Mouse (Mus musculus) left cerebral cortex, postnatal 14 days (tissue): Measurements from ENCODE around the gene Atp5h. TPM values are rescaled to one million over a fixed set of nuclear protein-coding genes. Genes with fewer than 3 reads are reported as not detected.
A peak's percentile ranks its signal among the peaks of the same experiment; 100 is the strongest.
"Not testable (repeated sequence)": the region's sequence is repeated elsewhere in the genome, so short reads cannot be mapped to it uniquely, and the experiment has no call there.

Source experiments
- DNase-seq, 2 experiments: peaks; one replicate each; pipeline ENCODE4 v3.0.0; 2021 to 2022; ENCODE audit warnings: low spot score in 2 of 2, mixed read lengths in 1 of 2
- intact Hi-C: fragments of 180-260 bp; cut with DNase I; formaldehyde crosslinking; loops from one replicate; pipeline ENCODE4 v1.15.1; 2025
- long read RNA-seq, 2 experiments: library from polyadenylated mRNA; stranded (forward); transcript quantifications; one replicate each; pipeline ENCODE4 v2.0.0; 2021
- total RNA-seq, 2 experiments: library from RNA; stranded (reverse); gene quantifications; 2 replicates each; pipeline ENCODE4 v1.2.3; 2021

Atp5h gene
- total RNA-seq: 100 to 1,000 TPM; 423 to 448 TPM
- long read RNA-seq, experiment 1, transcript Atp5h-201 (6 exons, 625 nt): major isoform, 173 of 206 reads
- long read RNA-seq, experiment 1, transcript Atp5h-208 (5 exons, 486 nt): minor isoform, 12 of 206 reads
- long read RNA-seq, experiment 1, partial matches to known transcripts: 3 of 206 reads
- long read RNA-seq, experiment 1, other reads (novel, unspliced or antisense): 12 of 206 reads
- long read RNA-seq, experiment 2, transcript Atp5h-204 (4 exons, 510 nt): minor isoform, 7 of 135 reads
- long read RNA-seq, experiment 2, transcript Atp5h-201 (6 exons, 625 nt): major isoform, 106 of 135 reads
- long read RNA-seq, experiment 2, partial matches to known transcripts: 0 of 135 reads
- long read RNA-seq, experiment 2, other reads (novel, unspliced or antisense): 16 of 135 reads

DNA sequence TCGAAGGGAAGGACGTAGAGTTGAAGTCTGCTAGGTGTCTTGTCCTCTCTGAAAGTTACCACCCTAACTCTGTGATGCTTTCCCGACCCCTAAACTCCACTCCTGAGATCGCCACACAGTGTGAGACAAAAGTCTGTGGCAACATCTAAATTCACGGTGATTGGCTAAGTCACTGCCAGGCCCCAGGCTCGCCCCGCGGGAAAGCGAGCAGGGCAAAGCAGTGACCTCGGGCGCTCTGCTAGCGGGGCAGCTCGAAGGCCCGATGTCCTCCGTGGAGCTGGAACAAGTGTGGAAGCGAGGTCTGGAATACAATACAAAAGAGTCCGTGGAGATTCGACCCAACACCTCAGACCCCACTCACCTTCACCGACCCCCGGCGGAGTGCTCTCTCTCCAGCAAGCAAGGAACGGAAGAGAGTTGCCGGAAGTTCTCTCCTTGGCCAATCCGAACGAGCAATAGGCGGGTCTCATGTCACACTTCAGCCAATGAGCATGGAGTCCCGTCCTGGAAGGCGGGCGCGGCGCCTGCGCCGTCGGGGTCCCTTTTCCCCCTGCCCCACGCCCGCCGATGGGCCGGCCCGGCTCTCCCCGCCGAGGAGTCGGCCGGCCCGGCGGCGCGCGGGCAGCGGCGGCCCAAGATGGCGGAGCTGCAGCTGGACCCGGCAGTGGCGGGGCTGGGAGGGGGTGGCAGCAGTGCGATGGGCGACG, at the start of gene Atp5h, which contains the start of gene Kctd2:
Gene Atp5h (minus strand): TSS at position 432 of the 707 bp plus-strand sequence.
Gene Kctd2 (plus strand): TSS at position 598 of the 707 bp plus-strand sequence.
- intact Hi-C loops: loop anchor here (2.0 kb wide), 1 partner anchor 55 kb away; the partner anchor contains the start of gene Armc7
- DNase-seq: peak; percentile 96 to 97

DNA sequence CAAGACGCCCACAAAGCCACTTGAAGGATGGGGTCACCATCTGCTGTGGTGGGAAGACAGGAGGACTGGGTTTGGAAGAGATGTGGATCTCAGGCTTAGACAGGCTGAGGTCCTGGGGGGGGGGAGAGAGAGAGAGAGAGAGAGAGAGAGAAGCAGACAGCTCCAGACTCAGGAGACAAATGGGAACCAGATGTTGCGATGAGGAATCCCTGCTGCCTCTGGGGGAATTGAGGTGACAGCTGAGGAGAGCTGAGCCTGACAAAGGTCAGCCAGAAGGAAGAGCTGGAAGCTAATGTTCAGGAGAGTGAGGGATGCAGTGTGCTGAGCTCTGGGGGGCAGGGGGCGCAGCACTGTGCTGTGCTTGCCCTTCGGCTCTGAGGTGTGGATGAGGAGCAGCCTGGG, 47.5 kb upstream of the Atp5h start:
- intact Hi-C loops: no loop called here
- no peak for DNase-seq

DNA sequence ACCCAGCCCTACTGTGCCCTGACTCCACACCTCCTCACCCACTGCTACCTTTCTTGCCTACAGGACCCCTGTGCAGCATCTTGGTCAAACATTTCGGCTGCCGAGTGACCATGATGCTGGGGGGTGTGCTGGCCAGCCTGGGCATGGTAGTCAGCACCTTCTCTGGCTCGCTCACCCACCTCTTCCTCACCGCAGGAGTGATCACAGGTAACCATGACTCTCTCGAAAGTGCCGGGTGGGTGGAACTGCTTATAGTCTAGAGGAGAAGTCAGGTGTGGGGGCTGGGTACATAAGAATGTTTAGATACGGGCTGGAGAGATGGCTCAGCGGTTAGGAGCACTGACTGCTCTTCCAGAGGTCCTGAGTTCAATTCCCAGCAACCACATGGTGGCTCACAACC, 45.1 kb upstream of the Atp5h start:
- no peak for DNase-seq
- intact Hi-C loops: no loop called here

DNA sequence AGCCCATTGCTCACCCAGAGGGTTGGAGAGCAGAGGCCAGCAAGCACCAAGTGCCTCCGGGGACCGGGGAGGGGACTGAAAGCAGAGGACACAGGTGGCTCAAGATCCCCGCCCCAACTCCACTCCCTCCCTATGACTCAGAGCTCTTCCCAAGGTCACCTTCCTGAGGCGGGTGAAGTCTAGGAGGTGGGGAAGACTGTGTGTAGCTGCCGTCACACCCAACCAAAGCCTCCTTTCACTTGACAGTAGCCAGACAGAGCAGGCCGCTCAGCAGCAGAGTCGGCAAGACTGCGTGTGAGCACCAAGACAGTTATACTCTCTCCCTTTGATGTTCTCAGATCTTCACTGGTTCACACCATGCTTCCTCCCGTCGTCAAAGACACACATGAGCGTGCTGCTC, 43.6 kb upstream of the Atp5h start:
- DNase-seq: no peak
- intact Hi-C loops: no loop called here

DNA sequence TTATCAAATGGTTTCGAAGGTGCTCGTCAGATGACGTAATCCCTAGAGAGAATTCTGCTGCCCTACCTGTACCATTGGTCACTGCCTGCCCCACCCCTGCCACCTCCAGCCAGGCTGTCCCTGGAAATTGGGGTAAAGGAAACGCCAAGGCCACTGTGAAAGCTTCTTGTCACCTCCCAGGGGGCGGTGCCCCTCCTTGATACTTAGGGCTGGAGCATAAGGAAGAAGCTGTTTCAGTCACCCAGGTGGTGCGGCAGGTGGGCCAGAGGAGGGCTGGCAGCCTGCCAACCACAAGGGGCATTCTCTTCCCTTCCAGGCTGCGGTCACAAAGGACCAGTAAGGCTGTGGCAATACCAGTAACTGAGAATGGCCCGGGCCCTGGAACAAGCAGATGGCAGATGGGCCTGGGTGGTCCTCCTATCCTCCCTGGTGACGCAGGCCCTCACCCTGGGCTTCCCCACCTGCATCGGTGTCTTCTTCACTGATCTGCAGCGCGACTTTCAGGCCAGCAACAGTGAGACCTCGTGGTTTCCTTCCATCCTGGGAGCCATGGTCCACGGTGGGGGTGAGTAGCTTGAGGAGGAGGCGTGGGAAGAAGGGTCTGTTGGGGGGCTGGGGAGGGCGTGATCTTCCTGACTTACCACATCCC, 42.6 kb upstream of the Atp5h start, which contains the start of gene Slc16a5:
Gene Slc16a5 (plus strand): TSS at position 232 of the 649 bp plus-strand sequence.
- no peak for DNase-seq
- intact Hi-C loops: no loop called here

DNA sequence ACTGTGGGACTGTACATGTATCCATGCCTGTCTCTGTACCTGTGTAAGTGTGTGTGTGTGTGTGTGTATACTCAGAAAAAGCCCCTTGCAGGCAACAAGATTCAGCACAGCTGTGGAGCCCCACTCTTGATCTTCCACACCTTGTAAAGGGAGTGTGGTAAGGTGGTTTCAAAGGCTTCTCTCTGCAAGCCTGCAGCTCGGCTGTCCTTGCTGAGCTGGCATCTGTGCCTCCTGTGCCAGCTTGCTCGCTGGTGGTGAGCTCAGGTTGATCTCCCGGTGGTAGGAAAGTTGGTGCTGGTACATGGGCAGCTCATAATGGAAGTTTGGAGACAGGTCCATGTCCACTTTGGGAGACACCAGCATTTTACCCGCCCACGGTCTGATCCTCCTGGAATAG, 42.1 kb upstream of the Atp5h start:
- intact Hi-C loops: no loop called here
- no peak for DNase-seq

DNA sequence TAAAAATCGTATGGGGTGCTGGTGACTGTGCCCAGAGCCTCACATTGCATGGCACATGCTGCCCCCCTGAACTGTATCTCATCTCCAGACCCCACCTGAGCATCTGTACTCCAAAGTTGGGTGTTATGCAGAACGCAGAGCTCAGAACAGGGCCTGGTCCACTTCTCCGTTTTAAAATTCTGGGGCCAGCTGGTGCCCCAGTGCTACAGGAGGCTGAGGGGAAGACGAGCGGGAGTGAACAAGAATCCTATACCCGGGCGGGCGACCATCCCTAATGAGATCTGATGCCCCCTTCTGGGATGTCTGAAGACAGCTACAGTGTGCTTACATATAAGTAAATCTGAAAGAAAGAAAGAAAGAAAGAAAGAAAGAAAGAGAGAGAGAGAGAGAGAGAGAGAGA, 41.2 kb upstream of the Atp5h start:
- intact Hi-C loops: no loop called here
- no peak for DNase-seq

DNA sequence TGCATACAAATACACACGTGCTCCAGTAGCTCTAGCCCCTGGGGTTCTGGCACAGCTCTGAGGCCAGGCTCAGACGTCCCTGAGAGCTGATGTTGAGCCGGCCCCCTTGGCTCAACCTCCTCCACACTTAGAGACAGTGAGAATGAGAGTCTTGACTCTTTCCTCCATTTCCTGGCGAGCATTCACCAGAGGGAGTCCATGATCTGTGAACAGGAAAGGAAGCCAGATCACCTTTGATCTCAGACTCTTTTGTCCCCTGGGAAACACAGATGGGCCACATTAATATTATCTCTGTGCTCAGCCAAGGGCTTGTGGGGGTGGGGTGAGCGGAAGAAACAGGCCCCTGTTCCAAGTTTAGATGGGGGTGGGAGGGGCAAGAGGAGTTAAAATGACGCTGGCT, 37.6 kb upstream of the Atp5h start:
- intact Hi-C loops: no loop called here
- no peak for DNase-seq

DNA sequence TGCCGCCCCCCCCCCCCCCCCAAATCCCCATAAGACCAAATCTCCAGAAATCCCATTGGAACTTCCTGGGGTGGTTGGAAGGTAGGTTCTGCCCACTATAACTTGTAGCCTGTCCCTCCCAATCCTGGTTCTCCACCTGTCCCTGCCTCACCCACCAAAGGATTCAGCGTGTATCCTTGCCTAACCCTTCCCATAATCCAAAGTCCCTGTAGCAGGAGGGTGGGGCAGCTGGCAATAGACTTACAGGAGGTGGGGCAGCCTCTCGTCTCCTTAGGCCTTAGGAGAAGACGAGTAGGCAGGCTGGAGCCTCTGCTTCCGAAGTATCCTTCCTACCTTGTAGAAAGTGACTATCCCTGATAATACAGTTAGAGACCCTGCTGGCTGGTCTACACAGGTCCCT, 36.4 kb upstream of the Atp5h start:
- intact Hi-C loops: no loop called here

DNA sequence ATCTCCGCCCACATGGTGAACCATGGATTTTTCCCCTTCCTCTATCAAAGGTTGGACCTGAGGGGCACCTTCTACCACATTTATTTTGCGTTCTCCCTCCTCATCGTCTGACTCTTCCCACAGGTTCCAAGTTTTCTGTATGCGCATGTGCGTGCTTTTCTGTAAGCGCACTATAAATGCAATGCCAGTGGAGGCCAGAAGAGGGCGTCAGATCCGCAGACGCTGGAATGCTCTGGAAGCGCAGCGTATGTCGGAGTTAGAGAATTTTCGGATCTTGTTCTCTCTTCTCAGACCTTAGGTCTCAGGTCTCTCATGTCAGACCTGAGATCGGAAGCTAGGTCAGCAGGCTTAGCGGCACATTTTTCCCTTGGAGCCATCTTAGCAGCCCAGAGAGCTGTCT, 35.9 kb upstream of the Atp5h start:
- DNase-seq: no peak
- intact Hi-C loops: no loop called here

More for the DNA sequence above, 36.4 kb upstream of the Atp5h start:
- no peak for DNase-seq

DNA sequence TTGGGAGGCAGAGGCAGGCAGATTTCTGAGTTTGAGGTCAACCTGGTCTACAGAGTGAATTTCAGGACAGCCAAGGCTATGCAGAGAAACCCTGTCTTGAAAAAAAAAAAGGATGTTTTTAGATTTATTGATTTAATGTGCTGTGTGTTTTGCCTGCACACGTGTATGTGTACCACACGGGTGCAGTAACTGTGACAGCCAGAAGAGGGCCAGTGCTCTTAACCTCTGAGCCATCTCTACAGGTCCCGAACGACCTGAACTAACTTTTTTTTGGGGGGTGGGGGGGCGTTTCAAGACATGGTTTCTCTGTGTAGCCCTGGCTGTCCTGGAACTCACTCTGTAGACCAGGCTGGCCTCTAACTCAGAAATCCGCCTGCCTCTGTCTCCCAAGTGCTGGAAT, 35.1 kb upstream of the Atp5h start:
- DNase-seq: not testable (repeated sequence)

DNA sequence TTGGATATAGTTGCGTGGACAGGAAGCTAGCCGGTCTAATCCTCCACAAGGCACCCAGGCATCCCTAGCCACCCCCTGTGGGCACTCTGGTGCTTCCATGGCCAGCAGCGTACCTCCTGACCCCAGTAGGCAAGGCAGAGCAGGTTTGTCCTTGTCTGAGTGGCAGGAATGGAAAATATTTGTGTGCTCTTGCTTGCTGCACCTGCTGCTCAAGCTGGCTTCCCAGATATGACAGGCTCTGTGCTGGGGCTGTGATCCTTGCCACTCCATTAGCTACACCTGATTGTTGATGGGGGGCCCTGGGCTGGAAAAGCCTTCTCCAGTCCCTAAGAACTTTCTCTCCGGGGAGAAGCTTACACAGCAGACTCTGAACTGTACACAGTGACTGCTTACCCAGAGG, 33.5 kb upstream of the Atp5h start:
- intact Hi-C loops: no loop called here
- DNase-seq: no peak

More for the DNA sequence above, 35.1 kb upstream of the Atp5h start:
- intact Hi-C loops: not testable (repeated sequence)

DNA sequence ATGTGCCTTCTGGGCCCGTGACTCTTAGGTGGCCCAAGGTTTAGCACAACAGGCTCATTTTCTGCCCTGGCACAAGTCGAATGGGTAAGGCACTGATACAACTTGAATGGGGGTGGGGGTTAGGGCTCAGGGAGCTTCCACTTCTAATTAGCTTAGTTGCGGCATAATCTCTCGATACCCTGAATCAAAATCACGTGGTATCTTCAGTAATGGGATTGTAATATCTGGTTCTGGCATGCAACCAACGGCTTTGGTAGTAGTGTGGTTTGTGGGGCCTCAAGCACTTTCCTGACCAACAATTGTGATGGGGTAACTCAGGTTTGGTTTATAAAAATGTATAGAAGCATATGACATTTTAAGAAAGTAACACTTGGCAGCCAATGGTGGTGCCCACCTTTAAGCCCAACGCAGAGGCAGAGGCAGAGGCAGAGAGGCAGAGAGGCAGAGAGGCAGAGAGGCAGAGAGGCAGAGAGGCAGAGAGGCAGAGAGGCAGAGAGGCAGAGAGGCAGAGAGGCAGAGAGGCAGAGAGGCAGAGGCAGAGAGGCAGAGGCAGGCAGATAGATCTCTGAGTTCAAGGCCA, 32.6 kb upstream of the Atp5h start:
- DNase-seq: no peak
- intact Hi-C loops: no loop called here

DNA sequence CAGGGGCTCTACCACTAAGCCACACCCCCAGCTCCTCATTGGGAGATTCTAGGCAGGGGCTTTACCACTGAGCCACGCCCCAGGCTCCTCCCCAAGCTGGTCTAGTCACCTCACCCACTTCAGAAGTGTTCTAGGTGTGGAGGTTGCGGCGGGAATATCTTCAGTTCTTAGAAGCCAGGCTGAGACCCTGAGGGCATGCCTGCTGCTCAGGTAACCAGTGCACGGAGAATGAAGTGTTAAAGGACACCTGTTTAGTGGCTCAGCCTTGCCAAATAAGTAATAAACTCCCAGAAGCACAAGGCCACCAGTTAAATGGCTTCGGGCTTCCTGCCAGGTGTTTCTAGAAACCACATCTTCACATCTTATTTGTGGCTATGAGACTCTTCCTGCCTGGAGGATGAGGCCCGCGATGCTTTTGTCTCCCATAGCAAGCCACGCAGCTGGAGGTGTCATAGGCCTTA, 32.0 kb upstream of the Atp5h start:
- no peak for DNase-seq
- intact Hi-C loops: no loop called here

DNA sequence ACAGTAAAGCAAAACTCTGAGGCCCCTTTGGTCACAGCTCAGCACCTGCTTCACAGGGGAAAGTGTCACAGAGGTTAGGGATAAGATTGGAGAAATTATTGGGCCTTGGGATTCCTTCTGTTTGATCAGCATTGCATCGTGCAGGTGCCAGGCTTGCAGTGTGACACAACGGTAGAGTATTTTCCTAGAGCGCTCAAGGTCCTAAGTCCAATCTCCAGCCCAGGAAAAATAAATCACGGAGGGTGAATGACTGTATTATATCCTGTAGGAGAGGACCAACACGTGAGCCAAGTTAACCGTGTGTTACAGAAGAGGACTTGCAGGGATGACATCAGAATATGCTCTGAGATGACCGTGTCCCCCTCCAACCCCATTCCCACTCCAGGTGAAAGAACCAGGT, 30.4 kb upstream of the Atp5h start:
- DNase-seq: no peak
- intact Hi-C loops: no loop called here

DNA sequence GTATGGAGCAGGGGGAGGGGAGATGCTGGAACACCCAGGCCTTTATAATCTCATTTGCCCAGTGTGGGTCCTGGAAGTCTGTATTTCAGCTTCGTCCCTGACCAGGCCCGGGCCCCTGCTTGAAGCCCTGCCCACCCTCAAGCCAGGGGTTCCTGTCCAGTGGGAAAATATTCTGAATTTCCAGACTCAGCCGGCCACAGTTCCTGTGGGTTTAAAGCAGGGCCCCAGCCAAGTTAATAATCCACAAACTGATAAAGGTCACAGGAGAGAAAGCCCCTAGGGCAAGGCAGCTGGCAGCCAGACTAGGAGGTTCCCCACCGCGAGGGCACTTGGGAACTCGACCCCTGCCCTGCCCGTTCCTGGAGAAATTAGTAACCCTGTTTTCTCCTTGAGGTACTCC, 29.2 kb upstream of the Atp5h start:
- intact Hi-C loops: no loop called here
- DNase-seq: no peak

DNA sequence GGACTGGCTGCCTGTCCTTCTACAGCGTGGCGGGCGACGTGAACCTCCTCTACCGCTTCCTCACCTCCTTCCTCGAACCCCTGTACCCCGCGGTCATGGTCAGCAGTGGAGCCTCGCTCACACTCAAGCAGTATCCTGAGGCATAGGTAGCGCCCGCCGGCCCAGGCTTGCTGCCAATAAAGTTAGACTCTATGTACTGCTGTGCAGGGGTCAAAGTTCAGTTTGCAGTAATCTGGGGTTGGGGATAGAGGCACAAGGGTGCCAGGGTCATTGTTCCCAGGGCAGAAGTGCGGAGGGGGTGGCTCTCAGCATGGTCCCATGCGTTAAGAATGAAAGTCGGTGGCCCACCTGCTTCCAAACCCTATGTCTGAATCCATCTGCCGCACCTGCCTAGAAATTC, 28.3 kb upstream of the Atp5h start:
- intact Hi-C loops: no loop called here

DNA sequence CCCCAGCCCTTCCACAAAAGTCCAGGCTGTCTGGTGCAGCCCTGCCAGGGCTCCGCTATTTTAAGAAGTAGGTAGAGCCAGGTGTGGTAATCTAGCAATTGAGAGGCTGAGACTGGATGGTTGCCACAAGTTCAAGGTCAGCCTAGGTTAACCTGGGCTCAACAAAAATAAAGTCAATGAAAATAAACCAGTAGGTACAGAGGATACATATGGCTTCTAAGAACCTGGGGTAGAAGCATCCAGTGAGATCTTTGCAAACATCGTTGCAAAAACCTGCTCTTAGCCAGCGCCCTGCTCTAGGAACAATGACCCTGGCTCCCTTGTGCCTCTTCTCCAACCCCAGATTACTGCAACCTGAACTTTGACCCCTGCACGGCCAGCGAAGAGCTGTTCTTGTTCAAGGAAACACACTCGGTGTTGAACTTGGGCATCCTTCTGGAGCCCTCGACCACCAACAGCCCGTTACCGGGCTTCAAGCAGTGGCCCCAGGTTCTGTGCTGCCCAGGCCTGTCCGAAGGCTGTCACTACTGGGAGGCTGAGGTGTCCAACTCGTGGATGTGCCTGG, 27.6 kb upstream of the Atp5h start:
- intact Hi-C loops: no loop called here
- DNase-seq: no peak

More for the DNA sequence above, 28.3 kb upstream of the Atp5h start:
- no peak for DNase-seq

DNA sequence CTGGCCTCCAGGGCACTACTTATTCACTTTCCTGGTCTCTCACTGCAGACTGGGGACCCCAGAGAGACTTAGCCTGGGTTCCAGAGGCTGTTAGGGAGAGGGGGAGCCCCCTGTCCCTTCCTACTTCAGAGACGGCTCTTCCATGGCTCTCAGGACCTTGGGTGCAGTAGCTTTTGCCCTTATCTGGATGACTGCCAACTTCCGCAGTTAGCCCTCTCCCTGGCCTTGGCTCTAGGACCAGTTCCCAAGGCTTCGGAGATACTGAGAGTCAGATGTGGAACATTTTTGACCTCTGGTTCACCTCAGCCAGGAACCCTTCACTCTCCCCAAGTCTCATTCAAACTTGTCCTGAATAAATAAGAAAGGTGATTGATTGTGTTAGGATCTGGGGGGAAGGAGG, 27.1 kb upstream of the Atp5h start:
- intact Hi-C loops: no loop called here

More for the DNA sequence above, 27.1 kb upstream of the Atp5h start:
- DNase-seq: no peak
